Mouse (Mus musculus) forelimb bud, embryonic 11.5 days (tissue): ENCODE measurements at regions not wholly inside any gene's neighbourhood (a gene's known extent, or its start where the extent isn't known, plus 50 kb on each side); places are given as distances from the start of the nearest gene placed in this dataset.

ENCODE experiments used
- DNase-seq: peaks from one replicate; pipeline ENCODE4 v3.0.0-alpha.2; 2012; ENCODE audit warnings: low read depth, low spot score

DNA sequence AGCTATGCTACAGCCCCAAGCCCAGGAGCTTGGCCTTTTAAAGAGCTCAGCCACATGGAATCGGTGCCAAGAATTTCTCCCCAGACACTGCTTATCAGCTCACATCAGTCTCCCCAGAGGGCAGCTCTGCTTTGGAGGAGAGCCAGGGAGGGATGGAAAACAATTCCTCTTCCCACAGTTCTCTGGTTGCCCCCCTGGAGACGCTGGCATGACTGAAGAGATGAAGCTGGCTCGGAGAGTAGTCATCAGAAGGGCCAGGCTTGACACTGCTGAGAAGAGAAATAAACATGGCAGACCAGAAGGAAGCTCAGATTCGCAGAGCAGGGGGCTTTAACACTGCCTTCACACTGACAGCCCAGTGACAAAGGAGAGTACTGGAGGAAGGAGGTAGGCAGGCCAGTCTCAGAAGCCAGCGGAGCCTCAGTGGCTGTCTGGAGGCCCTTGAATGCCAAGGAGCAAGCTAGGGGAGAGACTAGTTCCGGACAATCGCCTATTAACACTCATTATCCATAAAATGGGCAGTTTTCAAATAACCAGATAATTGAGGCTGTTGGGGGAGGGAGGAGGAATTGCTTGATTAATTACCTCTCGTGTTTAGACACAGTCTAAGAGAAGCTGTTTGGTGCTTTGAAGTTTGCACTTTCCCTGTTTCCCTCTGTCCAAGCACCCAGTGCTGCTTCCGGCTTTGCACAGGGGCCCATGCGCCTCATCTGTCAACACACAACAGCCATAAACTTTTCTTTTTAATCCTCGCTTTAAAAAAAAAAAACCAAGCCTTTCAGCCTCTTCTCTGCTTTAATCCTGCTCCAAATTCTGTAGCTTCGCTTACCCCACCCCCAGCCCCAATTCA, 148.3 kb downstream of the Ddx1 start:
- DNase-seq: peak; percentile 43

GRCm38 (mm10) chr12:13094111-13094851, 152.6 kb upstream of the Mycn start:
- DNase-seq: no peak

- peak; percentile 59 for DNase-seq
Observed at GRCm38 (mm10) chr12:13085951-13086350, 144.2 kb upstream of the Mycn start.

DNA sequence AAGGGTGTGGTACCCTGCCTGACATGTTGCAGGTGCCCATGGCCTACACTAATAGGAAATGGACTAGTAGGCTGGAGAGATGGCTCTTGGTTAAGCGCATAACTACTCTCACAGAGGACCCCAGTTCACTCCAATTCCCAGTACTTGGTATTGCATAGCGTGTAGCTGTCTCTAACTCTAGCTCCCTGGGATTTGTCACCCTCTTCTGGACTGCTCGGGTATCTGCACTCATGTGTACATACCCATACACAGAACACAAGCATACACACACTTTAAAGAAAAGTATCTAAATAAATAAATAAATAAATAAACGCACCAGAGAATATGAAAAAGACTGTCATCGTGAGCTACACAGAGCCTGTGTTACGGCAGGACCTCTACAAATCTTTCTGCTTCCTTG, 143.8 kb upstream of the Mycn start:
- DNase-seq: no peak

- DNase-seq: no peak
Observed at GRCm38 (mm10) chr12:13083337-13084054, 141.8 kb upstream of the Mycn start.

- DNase-seq: no peak
Observed at GRCm38 (mm10) chr12:13080791-13081190, 139.1 kb upstream of the Mycn start.

DNA sequence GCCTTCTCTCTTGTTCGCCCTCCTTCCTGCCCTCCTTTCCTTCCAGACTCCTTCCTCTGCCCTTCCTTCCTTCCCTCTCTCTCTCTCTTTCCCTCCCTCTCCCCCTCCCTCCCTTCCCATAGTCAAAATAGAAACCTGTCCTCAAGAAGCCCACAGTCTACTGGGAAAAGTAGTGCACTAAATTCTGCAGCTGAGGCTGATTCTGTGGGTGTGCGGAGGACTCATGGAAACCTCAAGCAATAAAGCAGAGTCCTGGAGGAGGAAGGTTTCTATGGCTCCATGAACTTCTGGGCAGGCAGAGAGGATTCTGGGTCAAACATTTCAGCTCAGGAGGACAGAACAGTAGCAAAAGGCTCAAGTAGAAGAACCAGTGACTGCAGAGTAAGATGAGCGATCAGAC, 138.1 kb upstream of the Mycn start:
- DNase-seq: no peak

GRCm38 (mm10) chr12:13077689-13078088, 136.0 kb upstream of the Mycn start:
- peak; percentile 70 for DNase-seq

GRCm38 (mm10) chr12:13076699-13077287, 135.1 kb upstream of the Mycn start:
- DNase-seq: no peak

GRCm38 (mm10) chr12:13073126-13073886, 131.6 kb upstream of the Mycn start:
- DNase-seq: no peak

DNA sequence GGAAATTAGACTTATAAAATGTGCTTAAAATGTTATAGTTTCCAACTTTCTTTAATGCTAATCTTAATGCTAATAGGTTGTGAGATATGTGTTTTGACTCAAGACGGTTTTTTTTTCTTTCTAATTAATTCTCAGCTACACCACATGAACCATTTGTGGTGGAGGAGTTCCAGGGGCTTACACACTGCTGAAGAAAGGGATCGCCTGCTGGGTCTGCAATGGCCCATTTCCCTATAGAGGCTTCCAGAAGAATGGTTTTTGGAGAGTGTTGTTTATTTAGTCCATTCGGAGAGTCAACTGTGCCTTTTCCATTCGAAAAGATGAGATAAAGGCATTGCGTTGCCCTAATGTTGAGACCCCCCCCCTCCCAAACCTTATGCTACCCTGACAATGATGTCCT, 125.6 kb upstream of the Mycn start:
- no peak for DNase-seq

DNA sequence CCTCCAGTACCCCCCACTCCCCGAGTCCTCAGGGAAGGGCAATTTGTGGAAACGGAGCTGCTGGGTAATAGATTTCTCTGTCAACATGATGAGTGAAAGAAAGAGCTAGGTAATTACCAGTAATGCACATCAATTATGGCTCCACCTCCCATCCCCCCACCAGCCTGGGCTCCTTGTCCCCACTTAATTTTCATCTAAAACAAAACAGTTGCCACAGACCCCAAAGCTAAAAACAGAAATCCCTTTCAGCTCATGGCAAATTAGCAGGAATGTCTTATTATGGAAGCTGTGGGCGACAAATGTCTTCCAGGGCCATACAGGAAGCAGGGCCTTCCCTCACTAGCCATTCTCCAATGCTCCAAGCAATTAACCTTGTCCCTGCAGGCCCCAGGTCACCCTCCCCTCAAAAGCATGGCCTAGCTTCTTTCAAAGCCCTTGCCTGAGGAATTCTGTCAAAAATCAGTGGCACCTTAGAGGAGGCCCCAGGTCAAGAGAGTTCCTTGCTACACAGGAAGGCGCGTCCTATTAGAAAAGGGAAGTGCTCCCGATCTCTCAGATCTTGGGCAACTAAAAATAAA, 125.0 kb upstream of the Mycn start:
- peak; percentile 78 for DNase-seq

DNA sequence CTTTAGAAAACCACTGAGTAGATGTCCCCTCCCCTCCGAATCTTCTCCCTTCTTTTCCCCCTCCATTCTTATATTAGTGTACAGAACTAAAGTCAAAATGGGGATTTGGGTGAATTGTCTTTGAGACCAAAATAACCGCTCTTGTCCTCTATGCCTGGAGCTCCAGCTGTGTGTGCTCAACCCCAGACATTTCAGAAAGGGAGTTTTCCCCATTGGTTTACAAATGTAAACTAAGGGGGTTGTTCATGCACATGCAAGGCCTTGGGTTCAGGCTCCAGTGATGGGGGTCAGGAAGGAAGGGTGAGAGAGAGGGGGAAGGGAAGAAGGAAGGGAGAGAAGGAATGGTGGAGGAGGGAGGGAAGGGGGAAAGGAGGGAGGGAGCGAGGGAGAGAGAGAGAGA, 117.8 kb upstream of the Mycn start:
- DNase-seq: no peak

GRCm38 (mm10) chr12:13056246-13056645, 114.5 kb upstream of the Mycn start:
- DNase-seq: no peak

GRCm38 (mm10) chr12:13054611-13055010, 112.9 kb upstream of the Mycn start:
- DNase-seq: no peak

GRCm38 (mm10) chr12:13053746-13054145, 112.0 kb upstream of the Mycn start:
- no peak for DNase-seq

GRCm38 (mm10) chr12:13052845-13053623, 111.3 kb upstream of the Mycn start:
- no peak for DNase-seq

DNA sequence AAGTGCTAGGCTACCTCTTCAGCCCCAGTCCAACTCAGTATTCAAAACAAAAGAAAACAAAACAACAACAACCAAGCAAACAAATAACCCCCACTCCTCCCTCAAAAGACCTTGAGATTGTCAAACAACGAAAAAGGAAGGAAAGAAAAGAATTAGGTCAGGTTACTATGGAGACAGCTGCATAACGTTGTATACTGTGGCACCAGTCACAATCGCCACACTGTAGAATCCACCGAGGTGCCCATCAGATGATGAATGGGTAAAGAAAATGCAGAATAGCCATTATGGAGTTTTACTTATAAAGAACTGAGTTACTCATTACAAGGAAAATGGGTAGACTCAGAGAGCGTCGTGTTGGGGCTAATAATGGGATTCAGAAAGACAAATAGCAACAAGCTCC, 110.5 kb upstream of the Mycn start:
- DNase-seq: no peak

DNA sequence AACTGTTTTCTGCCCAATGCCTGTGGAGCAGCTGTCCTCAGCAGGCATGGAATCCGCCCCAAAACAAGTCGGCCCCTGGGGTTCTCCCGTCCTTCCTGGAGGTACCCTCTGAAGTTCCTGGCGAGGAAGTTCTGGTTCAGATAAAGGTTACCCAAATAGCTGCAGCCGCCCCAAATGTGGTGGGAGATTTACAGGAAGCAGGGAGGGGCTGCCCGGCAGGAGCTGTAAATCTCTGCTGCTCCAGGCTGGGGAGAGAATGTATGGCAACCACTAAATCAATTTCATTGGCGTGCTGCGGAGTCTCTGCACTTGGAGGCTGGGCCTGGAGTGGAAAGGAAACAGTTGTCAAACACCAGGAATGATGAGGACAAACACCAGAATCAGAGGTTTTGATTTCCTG, 107.9 kb upstream of the Mycn start:
- DNase-seq: peak; percentile 75

- no peak for DNase-seq
Observed at GRCm38 (mm10) chr12:13048168-13048727, 106.5 kb upstream of the Mycn start.
